Mouse (Mus musculus) kidney, adult 2 months (tissue): ENCODE measurements at regions not wholly inside any gene's neighbourhood (a gene's known extent, or its start where the extent isn't known, plus 50 kb on each side); places are given as distances from the start of the nearest gene placed in this dataset.

Experiments used
- CTCF ChIP-seq: fragments of 200-500 bp; conservative IDR thresholded peaks from 2 replicates; pipeline ENCODE4 v1.5.1; 2011; ENCODE audit warnings: low read depth, mild to moderate bottlenecking, control low read depth, low read length, moderate library complexity, mixed read lengths; ENCODE audit not compliant: insufficient read depth, insufficient read length
- POLR2A ChIP-seq: fragments of 200-500 bp; IDR thresholded peaks from one replicate; pipeline ENCODE4 v1.6.1; 2011; ENCODE audit warnings: low read depth, low read length, control low read depth

DNA sequence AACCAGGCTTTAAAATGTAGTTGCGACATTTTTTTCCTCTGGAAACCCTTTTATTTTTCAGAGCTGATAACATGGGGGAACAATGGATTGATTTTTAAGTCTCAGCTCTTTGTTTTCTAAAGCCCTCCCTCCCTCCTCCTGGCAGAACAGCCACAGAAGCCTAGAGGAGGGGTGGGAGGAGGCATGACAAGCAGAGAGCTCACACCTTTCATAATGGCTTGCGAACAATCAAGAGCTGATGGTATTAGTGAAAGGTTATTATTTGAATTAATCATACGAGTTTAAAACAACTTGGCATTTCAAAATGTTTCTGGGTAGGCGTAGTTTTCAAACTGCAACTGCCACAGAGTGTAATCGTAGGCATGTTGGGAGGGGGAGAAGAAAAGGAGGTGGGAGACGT, 894.3 kb upstream of the Tenm3 start:
- no peak for TF ChIP-seq POLR2A
- TF ChIP-seq CTCF, result no peak
